Mouse (Mus musculus) stomach, embryonic 14.5 days (tissue): ENCODE data around the gene Syt16. TPM values are rescaled to one million over a fixed set of nuclear protein-coding genes. Genes with fewer than 3 reads are reported as not detected.

Source experiments
- ATAC-seq: fragments of 200-750 bp; cut with Nextera tagmentation; 2 replicates; pipeline ENCODE4 v1.8.0; 2017; ENCODE audit warnings: low read depth, moderate TSS enrichment; ENCODE audit not compliant: insufficient number of reproducible peaks, insufficient read depth, low FRiP score
- H3K27ac ChIP-seq: fragments of 300-500 bp; sonication (generic); 2 replicates; pipeline ENCODE4 v1.5.1; 2014; ENCODE audit warnings: mild to moderate bottlenecking, low read length, moderate library complexity, mixed read lengths
- H3K27me3 ChIP-seq: fragments of 300-500 bp; sonication (generic); 2 replicates; pipeline ENCODE4 v1.6.1; 2014; ENCODE audit warnings: low read length, control low read depth, mixed read lengths; ENCODE audit not compliant: control insufficient read depth, insufficient read depth
- H3K36me3 ChIP-seq: fragments of 300-500 bp; sonication (generic); 2 replicates; pipeline ENCODE4 v1.6.1; 2014; ENCODE audit warnings: mild to moderate bottlenecking, control low read depth, low read length, moderate library complexity, mixed read lengths; ENCODE audit not compliant: control insufficient read depth, insufficient read depth
- H3K4me1 ChIP-seq: fragments of 300-500 bp; sonication (generic); 2 replicates; pipeline ENCODE4 v1.6.1; 2014; ENCODE audit warnings: low read length, control low read depth, mixed read lengths; ENCODE audit not compliant: control insufficient read depth, insufficient read depth
- H3K4me2 ChIP-seq: fragments of 300-500 bp; sonication (generic); replicated peaks from 2 replicates; pipeline ENCODE4 v1.6.1; 2014; ENCODE audit warnings: low read depth, low read length, control low read depth
- H3K4me3 ChIP-seq: fragments of 300-500 bp; sonication (generic); 2 replicates; pipeline ENCODE4 v1.5.1; 2014; ENCODE audit warnings: low read depth, low read length, control low read depth
- H3K9ac ChIP-seq: fragments of 300-500 bp; sonication (generic); replicated peaks from 2 replicates; pipeline ENCODE4 v1.6.1; 2014; ENCODE audit warnings: low read depth, mild to moderate bottlenecking, control low read depth, low read length, moderate library complexity, mixed read lengths
- H3K9me3 ChIP-seq: fragments of 300-500 bp; sonication (generic); 2 replicates; pipeline ENCODE4 v1.6.1; 2016; ENCODE audit warnings: low read depth, low read length, control low read depth; ENCODE audit not compliant: control insufficient read depth
- WGBS: fragments of 180-500 bp; shearing (Covaris S2); extraction: QIAGEN DNeasy Blood & Tissue Kit; methylation state at CpG from one replicate; pipeline ENCODE4 v1.1.7; 2014; 5-methylcytosine and 5-hydroxymethylcytosine counted together
- polyA plus RNA-seq: library from polyadenylated mRNA; unstranded; fragments of >200 nt; fragmentation: Nextera tagmentation; extraction: Ambion mirVana; gene quantifications from 2 replicates; pipeline ENCODE4 v1.2.1, GENCODE M21; 2014

The Syt16 gene
- polyA plus RNA-seq, 1 experiment from 2014 or later = 2.3 TPM

- Histone ChIP-seq H3K4me3 (no peak overlapping the region), H3K36me3 (no peaks in the 10 kb centered on the region), H3K9ac (no peak overlapping the region), H3K4me2 (no peak overlapping the region), H3K27ac (no peak overlapping the region), H3K9me3 (no peaks in the 10 kb centered on the region), H3K27me3 (no peaks in the 10 kb centered on the region), H3K4me1 (no peaks in the 10 kb centered on the region)
- 64% methylated on average over 8 of the region's 8 CpGs for WGBS
- no peak for ATAC-seq
Measured at GRCm38 (mm10) chr12:74098572-74099290, 101.3 kb downstream of the Syt16 start.

GRCm38 (mm10) chr12:74105811-74106513, 108.5 kb downstream of the Syt16 start:
- Histone ChIP-seq H3K27me3 (no peaks in the 10 kb centered on the region), H3K9me3 (no peaks in the 10 kb centered on the region), H3K27ac (no peak overlapping the region), H3K4me1 (no peaks in the 10 kb centered on the region), H3K9ac (no peak overlapping the region), H3K4me2 (no peak overlapping the region), H3K36me3 (no peaks in the 10 kb centered on the region), H3K4me3 (no peak overlapping the region)
- no peak for ATAC-seq
- WGBS = 73% methylated on average over 6 of the region's 6 CpGs

DNA sequence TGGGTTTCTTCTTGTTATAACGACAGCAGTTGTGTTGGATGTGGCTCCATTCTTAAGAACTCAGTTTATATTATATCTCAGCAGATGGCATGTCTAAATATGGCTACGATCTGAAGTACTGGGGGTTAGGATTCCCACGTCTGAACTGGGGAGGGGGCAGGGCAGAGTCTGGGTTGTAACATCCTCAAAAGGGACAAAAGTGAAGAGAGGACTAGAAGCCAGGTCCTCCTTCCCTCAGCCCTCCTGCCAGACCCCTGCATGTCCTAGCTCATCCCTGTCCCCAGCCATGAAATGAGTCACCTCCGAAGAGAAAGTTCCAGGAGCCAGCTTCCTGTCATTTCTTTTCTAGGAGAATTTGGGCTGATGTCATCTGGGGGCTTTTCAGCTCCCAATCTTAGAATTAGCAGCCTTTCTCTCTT, 111.2 kb downstream of the Syt16 start:
- 57% methylated on average over 4 of the region's 4 CpGs for WGBS
- no peak overlapping the region for H3K9ac ChIP-seq
- no peaks in the 10 kb centered on the region for H3K36me3 ChIP-seq
- ATAC-seq = no peak
- no peak overlapping the region for H3K4me2 ChIP-seq
- no peak overlapping the region for H3K4me3 ChIP-seq
- H3K27ac ChIP-seq = no peak overlapping the region
- no peaks in the 10 kb centered on the region for H3K4me1 ChIP-seq
- no peaks in the 10 kb centered on the region for H3K27me3 ChIP-seq
- no peaks in the 10 kb centered on the region for H3K9me3 ChIP-seq

- Histone ChIP-seq H3K4me3 (no peak overlapping the region), H3K27ac (no peak overlapping the region), H3K36me3 (no peaks in the 10 kb centered on the region), H3K27me3 (no peaks in the 10 kb centered on the region), H3K9me3 (no peaks in the 10 kb centered on the region), H3K4me2 (no peak overlapping the region), H3K4me1 (no peaks in the 10 kb centered on the region), H3K9ac (no peak overlapping the region)
- ATAC-seq = no peak
- 86% methylated on average over 10 of the region's 10 CpGs for WGBS
Measured at GRCm38 (mm10) chr12:74109462-74110068, 112.1 kb downstream of the Syt16 start.

DNA sequence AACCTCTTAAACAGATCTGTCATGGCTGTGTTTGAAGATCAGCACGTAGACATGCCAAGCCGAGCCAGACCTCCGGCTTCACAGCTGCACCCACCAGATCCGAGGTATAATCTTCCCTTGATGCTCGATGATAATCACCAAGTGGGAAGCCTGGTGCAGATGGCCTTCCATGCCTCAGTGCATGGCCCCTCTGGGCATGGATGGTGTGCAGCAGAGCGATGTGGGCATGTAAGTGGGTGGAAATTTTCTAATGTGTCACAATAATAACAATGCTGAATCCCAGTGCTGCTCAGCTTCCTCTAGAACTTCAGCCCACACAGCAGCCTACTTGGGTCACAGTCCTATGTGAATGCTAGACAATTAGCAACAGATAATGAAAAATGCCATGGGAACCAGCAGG, 119.4 kb downstream of the Syt16 start:
- H3K9ac ChIP-seq = no peak overlapping the region
- no peak overlapping the region for H3K4me3 ChIP-seq
- no peak overlapping the region for H3K27ac ChIP-seq
- no peaks in the 10 kb centered on the region for H3K27me3 ChIP-seq
- 82% methylated on average over 6 of the region's 6 CpGs for WGBS
- no peak overlapping the region for H3K4me2 ChIP-seq
- no peaks in the 10 kb centered on the region for H3K36me3 ChIP-seq
- H3K9me3 ChIP-seq = no peaks in the 10 kb centered on the region
- no peaks in the 10 kb centered on the region for H3K4me1 ChIP-seq
- no peak for ATAC-seq

GRCm38 (mm10) chr12:74125796-74126195, 128.3 kb downstream of the Syt16 start:
- H3K4me3 ChIP-seq = no peak overlapping the region
- no peak overlapping the region for H3K9ac ChIP-seq
- peaks cover 6% of the 10 kb centered on the region; the same call in 1 of the 2 replicates for H3K9me3 ChIP-seq
- no peak for ATAC-seq
- no peaks in the 10 kb centered on the region for H3K4me1 ChIP-seq
- H3K4me2 ChIP-seq = no peak overlapping the region
- no peaks in the 10 kb centered on the region for H3K27me3 ChIP-seq
- WGBS = 76% methylated on average over 12 of the region's 12 CpGs
- no peaks in the 10 kb centered on the region for H3K36me3 ChIP-seq
- no peak overlapping the region for H3K27ac ChIP-seq

DNA sequence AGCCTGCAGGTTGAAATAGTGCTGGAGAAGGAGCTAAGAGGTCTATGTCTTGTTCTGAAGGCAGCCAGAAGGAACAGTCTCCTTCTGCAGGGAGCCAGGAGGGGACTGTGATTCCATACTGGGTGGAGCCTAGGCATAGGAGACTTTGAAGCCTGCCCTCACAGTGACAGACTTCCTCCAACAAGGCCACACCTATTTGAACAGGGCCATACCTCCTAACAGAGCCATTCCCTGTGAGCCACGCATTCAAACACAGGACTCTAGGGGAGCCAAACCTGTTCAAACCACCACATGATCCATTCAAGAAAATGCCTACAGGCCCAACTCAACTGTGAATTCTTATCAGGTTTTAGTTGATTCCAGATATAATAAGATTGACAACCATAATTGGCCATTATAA, 130.8 kb downstream of the Syt16 start:
- ATAC-seq = no peak
- H3K4me3 ChIP-seq = no peak overlapping the region
- WGBS = 71% methylated on average over 1 of the region's 1 CpGs
- no peak overlapping the region for H3K4me2 ChIP-seq
- H3K36me3 ChIP-seq = no peaks in the 10 kb centered on the region
- no peaks in the 10 kb centered on the region for H3K27me3 ChIP-seq
- peaks cover 6% of the 10 kb centered on the region; the same call in 1 of the 2 replicates for H3K9me3 ChIP-seq
- H3K27ac ChIP-seq = no peak overlapping the region
- H3K9ac ChIP-seq = no peak overlapping the region
- no peaks in the 10 kb centered on the region for H3K4me1 ChIP-seq

- Histone ChIP-seq H3K4me2 (no peak overlapping the region), H3K4me3 (no peak overlapping the region), H3K36me3 (no peaks in the 10 kb centered on the region), H3K27ac (no peak overlapping the region), H3K27me3 (no peaks in the 10 kb centered on the region), H3K9ac (no peak overlapping the region), H3K9me3 (no peaks in the 10 kb centered on the region), H3K4me1 (no peaks in the 10 kb centered on the region)
- WGBS = 58% methylated on average over 2 of the region's 2 CpGs
- no peak for ATAC-seq
Measured at GRCm38 (mm10) chr12:74131790-74132189, 134.3 kb downstream of the Syt16 start.
